Mouse (Mus musculus) bone marrow, adult 2 months (tissue): ENCODE measurements around the gene March8.

Experiments
- CTCF ChIP-seq: fragments of 200-500 bp; IDR thresholded peaks from 2 replicates; pipeline ENCODE4 v1.5.1; 2011; ENCODE audit warnings: low read length, control low read depth; ENCODE audit not compliant: control insufficient read depth, insufficient read depth
- POLR2A ChIP-seq: fragments of 200-500 bp; IDR thresholded peaks from 2 replicates; pipeline ENCODE4 v1.6.1; 2011; ENCODE audit warnings: low read depth, mild to moderate bottlenecking, control low read depth, low read length, borderline replicate concordance; ENCODE audit not compliant: control insufficient read depth

GRCm38 (mm10) chr6:116458728-116459127 lies 120.9 kb downstream of the March8 start:
- TF ChIP-seq CTCF, result no peak
- TF ChIP-seq POLR2A, result no peak
